Comparison of ENCODE assay signal across 8 mouse cellular contexts in genomic region chr7:127912190-127912871, GRCm38 (mm10). TPM values are rescaled to one million over a fixed set of nuclear protein-coding genes. Genes with fewer than 3 reads are reported as not detected.
DNase-seq lines count a peak whose midpoint lies in the region; ATAC-seq and TF ChIP-seq lines count a peak whose summit lies in the region.

Gene Kat8, plus strand, starts transcription at chr7:127912516.

- WGBS in forebrain, embryonic 14.5 days: under 1% methylated on average over 40 of the region's 40 CpGs
- WGBS in large intestine, adult 2 months: under 1% methylated on average over 40 of the region's 40 CpGs
- WGBS in liver, embryonic 16.5 days (ENCODE audit: insufficient replicate concordance): under 1% methylated on average over 40 of the region's 40 CpGs
- 1% methylated on average over 40 of the region's 40 CpGs for WGBS in neural tube, embryonic 13.5 days

- H3K36me3 ChIP-seq in ES-E14 (ENCODE audit: control insufficient read depth, insufficient read depth, low read length, poor library complexity, severe bottlenecking): peaks cover 28% of the 10 kb centered on the region
- H3K36me3 ChIP-seq in forebrain, embryonic 14.5 days (ENCODE audit: control insufficient read depth, insufficient read depth, low read length): peaks cover 45% of the 10 kb centered on the region
- peaks cover 24% of the 10 kb centered on the region for H3K36me3 ChIP-seq in liver, embryonic 16.5 days (ENCODE audit: control insufficient read depth, insufficient read depth)
- H3K36me3 ChIP-seq in neural tube, embryonic 13.5 days: peaks cover 47% of the 10 kb centered on the region

- peaks cover 0 to 4% of the 10 kb centered on the region in 2 experiments; a peak in 1 of 4 replicates for H3K4me1 ChIP-seq in ES-E14 (ENCODE audit: control insufficient read depth in 2 of 2, insufficient read depth in 2 of 2, low read length in 2 of 2, poor library complexity in 1 of 2)
- H3K4me1 ChIP-seq in forebrain, embryonic 14.5 days (ENCODE audit: control insufficient read depth, insufficient read depth, low read length): peaks cover 4% of the 10 kb centered on the region; the same call in 1 of the 2 replicates
- H3K4me1 ChIP-seq in liver, embryonic 16.5 days (ENCODE audit: control insufficient read depth, low read depth, low read length): peaks cover 10% of the 10 kb centered on the region
- peaks cover 15% of the 10 kb centered on the region for H3K4me1 ChIP-seq in neural tube, embryonic 13.5 days (replicated peaks)

- no peaks in the 10 kb centered on the region for H3K27me3 ChIP-seq in forebrain, embryonic 14.5 days (replicated peaks; ENCODE audit: control insufficient read depth, insufficient read depth, low read length)
- no peaks in the 10 kb centered on the region for H3K27me3 ChIP-seq in liver, embryonic 16.5 days (ENCODE audit: control insufficient read depth, insufficient read depth, low read depth, low read length)
- H3K27me3 ChIP-seq in neural tube, embryonic 13.5 days: no peaks in the 10 kb centered on the region

- peak within 1 kb of the TSS; percentile 81 to 98 for H3K4me3 ChIP-seq in ES-E14 (ENCODE audit: insufficient read depth in 1 of 2, low read depth in 1 of 2, low read length in 2 of 2, poor library complexity in 1 of 2, severe bottlenecking in 1 of 2)
- peak within 1 kb of the TSS; percentile 90 for H3K4me3 ChIP-seq in forebrain, embryonic 14.5 days (ENCODE audit: low read depth, low read length)
- H3K4me3 ChIP-seq in liver, embryonic 16.5 days (ENCODE audit: low read depth, low read length): peak within 1 kb of the TSS; percentile 88
- peak within 1 kb of the TSS; percentile 91 for H3K4me3 ChIP-seq in neural tube, embryonic 13.5 days

- H3K9ac ChIP-seq in ES-E14 (ENCODE audit: insufficient read depth, low read depth, low read length, poor library complexity, severe bottlenecking): peak within 1 kb of the TSS; percentile 88
- peak within 1 kb of the TSS; percentile 76 for H3K9ac ChIP-seq in forebrain, embryonic 14.5 days (ENCODE audit: low read length)
- H3K9ac ChIP-seq in liver, embryonic 16.5 days (ENCODE audit: low read depth, low read length): peak within 1 kb of the TSS; percentile 76
- peak within 1 kb of the TSS; percentile 86 for H3K9ac ChIP-seq in neural tube, embryonic 13.5 days

- H3K4me2 ChIP-seq in forebrain, embryonic 14.5 days (ENCODE audit: low read length): peak within 1 kb of the TSS; percentile 58
- H3K4me2 ChIP-seq in liver, embryonic 16.5 days (ENCODE audit: low read depth, low read length): peak within 1 kb of the TSS; percentile 74
- peak within 1 kb of the TSS; percentile 69 for H3K4me2 ChIP-seq in neural tube, embryonic 13.5 days

- peak within 1 kb of the TSS; percentile 93 for H3K27ac ChIP-seq in ES-E14 (ENCODE audit: insufficient read depth, low read depth, low read length, poor library complexity, severe bottlenecking)
- peak within 1 kb of the TSS; percentile 61; the same call in 1 of the 2 replicates for H3K27ac ChIP-seq in forebrain, embryonic 14.5 days (ENCODE audit: low read depth, low read length)
- H3K27ac ChIP-seq in liver, embryonic 16.5 days (ENCODE audit: low read length): peak within 1 kb of the TSS; percentile 82
- H3K27ac ChIP-seq in neural tube, embryonic 13.5 days (replicated peaks): peak within 1 kb of the TSS; percentile 86

- H3K9me3 ChIP-seq in ES-E14 (ENCODE audit: control insufficient read depth, insufficient read depth, low read depth, low read length): no peaks in the 10 kb centered on the region
- H3K9me3 ChIP-seq in forebrain, embryonic 14.5 days (replicated peaks; ENCODE audit: control insufficient read depth, low read length): no peaks in the 10 kb centered on the region
- no peaks in the 10 kb centered on the region for H3K9me3 ChIP-seq in liver, embryonic 16.5 days (replicated peaks; ENCODE audit: control insufficient read depth, low read length)
- no peaks in the 10 kb centered on the region for H3K9me3 ChIP-seq in neural tube, embryonic 13.5 days

- intact Hi-C loops in heart, postnatal 10 days (cut with DNase I): no loop called here

- in situ Hi-C loops in ES-E14 (cut with MboI; ENCODE audit: low sequenced_read_pairs in 2 of 2, unreplicated experiment in 2 of 2): no loop called here

- ATAC-seq in forebrain, embryonic 14.5 days: peak; percentile 97
- peak; percentile 97 for ATAC-seq in liver, embryonic 16.5 days (ENCODE audit: low read depth)
- ATAC-seq in neural tube, embryonic 13.5 days (ENCODE audit: low read depth): peak; percentile 94

- DNase-seq in ES-E14 (ENCODE audit: low read depth, low spot score): peak; percentile 94
- peak; percentile 80 for DNase-seq in cerebellum, adult 11 months
- peak; percentile 97 for DNase-seq in forebrain, embryonic 14.5 days (ENCODE audit: low spot score)
- DNase-seq in heart, postnatal 10 days: peak; percentile 91 to 95
- DNase-seq in large intestine, adult 2 months (ENCODE audit: low read depth, low spot score): no peak
- DNase-seq in telencephalon, adult 2 months (ENCODE audit: low read depth, low spot score): peak; percentile 93

TF ChIP-seq in ES-E14, 5 proteins besides CTCF, POLR2A, EP300 and RAD21:
- TF ChIP-seq MAFK (IDR thresholded peaks at IDR 0.05; ENCODE audit: insufficient read depth, low read depth, low read length) (0 out of 2 replicates have a peak, but pooled peaks have one; percentile 29), ZC3H11A (IDR thresholded peaks at IDR 0.05; ENCODE audit: borderline replicate concordance, low read depth, low read length) (no peak), HCFC1 (IDR thresholded peaks at IDR 0.05; ENCODE audit: borderline replicate concordance, insufficient read depth, low read length) (peak; percentile 73; the same call in 1 of the 2 replicates)

RNA-seq across cellular contexts. Expression of gene Kat8, which starts in this region (rescaled TPM):
- total RNA-seq in ES-E14 (2012; rRNA removed): 35.1 and 35.6 TPM in 2 replicates
- 51.1 and 56.7 TPM in 2 replicates for polyA plus RNA-seq in forebrain, embryonic 14.5 days (2014; fragmentation: Nextera tagmentation; extraction: Ambion mirVana)
- 10 to 100 TPM; 12.7 to 14.6 TPM for total RNA-seq in heart, postnatal 10 days (2021)
- polyA plus RNA-seq in large intestine, adult 2 months (2012; rRNA removed): 14.2 and 14.8 TPM in 2 replicates
- polyA plus RNA-seq in liver, embryonic 16.5 days (2015; fragmentation: Nextera tagmentation; extraction: Ambion mirVana): 12.9 and 13.3 TPM in 2 replicates
- polyA plus RNA-seq in neural tube, embryonic 13.5 days (2015; fragmentation: Nextera tagmentation; extraction: Ambion mirVana): 47.1 and 55.8 TPM in 2 replicates
